Mouse (Mus musculus) lung, postnatal 0 days (tissue): Measurements from ENCODE around the gene Stk10. TPM values are rescaled to one million over a fixed set of nuclear protein-coding genes. Genes with fewer than 3 reads are reported as not detected.
"Not testable (repeated sequence)": the region's sequence is repeated elsewhere in the genome, so short reads cannot be mapped to it uniquely, and the experiment has no call there.

Experiments
- ATAC-seq: fragments of 200-750 bp; cut with Nextera tagmentation; 2 replicates; pipeline ENCODE4 v1.8.0; 2017; ENCODE audit warnings: moderate library complexity
- DNase-seq: peaks from one replicate; pipeline ENCODE4 v3.0.0-alpha.2; 2016; ENCODE audit warnings: low spot score
- H3K27ac ChIP-seq: fragments of 300-500 bp; sonication (generic); 2 replicates; pipeline ENCODE4 v1.5.1; 2014; ENCODE audit warnings: antibody characterized with exemption, mild to moderate bottlenecking, low read length, mixed read lengths
- H3K27me3 ChIP-seq: fragments of 300-500 bp; sonication (generic); replicated peaks from 2 replicates; pipeline ENCODE4 v1.6.1; 2014; ENCODE audit warnings: low read length, mixed read lengths; ENCODE audit not compliant: insufficient read depth
- H3K36me3 ChIP-seq: fragments of 300-500 bp; sonication (generic); 2 replicates; pipeline ENCODE4 v1.6.1; 2014; ENCODE audit warnings: low read length, mixed read lengths; ENCODE audit not compliant: insufficient read depth
- H3K4me1 ChIP-seq: fragments of 300-500 bp; sonication (generic); 2 replicates; pipeline ENCODE4 v1.6.1; 2014; ENCODE audit warnings: antibody characterized with exemption, low read depth, low read length, mixed read lengths; ENCODE audit not compliant: insufficient read depth
- H3K4me2 ChIP-seq: fragments of 300-500 bp; sonication (generic); replicated peaks from 2 replicates; pipeline ENCODE4 v1.6.1; 2014; ENCODE audit warnings: low read depth, mild to moderate bottlenecking, low read length, moderate library complexity, mixed read lengths
- H3K4me3 ChIP-seq: fragments of 300-500 bp; sonication (generic); 2 replicates; pipeline ENCODE4 v1.5.1; 2014; ENCODE audit warnings: low read depth, low read length
- H3K9ac ChIP-seq: fragments of 300-500 bp; sonication (generic); replicated peaks from 2 replicates; pipeline ENCODE4 v1.6.1; 2014; ENCODE audit warnings: low read depth, mild to moderate bottlenecking
- H3K9me3 ChIP-seq: fragments of 300-500 bp; sonication (generic); 2 replicates; pipeline ENCODE4 v1.6.1; 2016; ENCODE audit warnings: low read length, mixed read lengths
- CTCF ChIP-seq: IDR thresholded peaks from 2 replicates; pipeline ENCODE4 v1.5.1; 2016; ENCODE audit warnings: antibody characterized with exemption, mild to moderate bottlenecking
- EP300 ChIP-seq: IDR thresholded peaks from 2 replicates; pipeline ENCODE4 v1.6.1; 2016; ENCODE audit warnings: antibody characterized with exemption, mild to moderate bottlenecking, control low read depth
- WGBS: fragments of 180-500 bp; shearing (Covaris S2); extraction: QIAGEN DNeasy Blood & Tissue Kit; methylation state at CpG from one replicate; pipeline ENCODE4 v1.1.7; 2014; 5-methylcytosine and 5-hydroxymethylcytosine counted together
- polyA plus RNA-seq: library from polyadenylated mRNA; unstranded; fragments of >200 nt; fragmentation: Nextera tagmentation; extraction: Ambion mirVana; gene quantifications from 2 replicates; pipeline ENCODE4 v1.2.1, GENCODE M21; 2015

The Stk10 gene
- polyA plus RNA-seq, 1 experiment from 2014 or later: 1.9 TPM

DNA sequence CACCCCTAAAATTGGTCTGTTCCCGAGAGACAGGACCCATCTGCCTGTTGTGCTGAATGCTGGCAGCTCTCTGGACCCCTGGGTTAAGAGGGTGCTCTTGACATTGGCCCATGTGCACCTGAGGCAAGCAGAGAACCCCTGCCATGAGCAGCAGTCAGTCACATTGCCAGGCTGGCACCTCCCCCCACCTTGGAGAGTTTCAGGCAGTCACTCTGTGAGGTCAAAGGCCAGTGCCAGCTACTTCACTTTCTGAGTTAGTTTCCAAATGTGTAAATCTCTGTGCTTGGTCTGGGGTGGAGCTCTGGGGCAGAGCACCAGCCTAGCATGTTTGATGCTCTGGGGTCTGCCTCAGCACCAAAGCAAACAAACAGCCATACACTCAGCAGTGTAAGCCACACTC, 84.9 kb downstream of the Stk10 start:
- TF ChIP-seq CTCF: no peak
- TF ChIP-seq EP300: no peak
- H3K9ac ChIP-seq: no peak overlapping the region
- no peaks in the 10 kb centered on the region for H3K27me3 ChIP-seq
- DNase-seq: no peak
- H3K4me3 ChIP-seq: no peak overlapping the region
- H3K9me3 ChIP-seq: no peaks in the 10 kb centered on the region
- peaks cover 8% of the 10 kb centered on the region; the same call in 1 of the 2 replicates for H3K4me1 ChIP-seq
- 93% methylated on average over 1 of the region's 1 CpGs for WGBS
- no peak for ATAC-seq
- H3K36me3 ChIP-seq: no peaks in the 10 kb centered on the region
- no peak overlapping the region for H3K4me2 ChIP-seq
- H3K27ac ChIP-seq: no peak overlapping the region

DNA sequence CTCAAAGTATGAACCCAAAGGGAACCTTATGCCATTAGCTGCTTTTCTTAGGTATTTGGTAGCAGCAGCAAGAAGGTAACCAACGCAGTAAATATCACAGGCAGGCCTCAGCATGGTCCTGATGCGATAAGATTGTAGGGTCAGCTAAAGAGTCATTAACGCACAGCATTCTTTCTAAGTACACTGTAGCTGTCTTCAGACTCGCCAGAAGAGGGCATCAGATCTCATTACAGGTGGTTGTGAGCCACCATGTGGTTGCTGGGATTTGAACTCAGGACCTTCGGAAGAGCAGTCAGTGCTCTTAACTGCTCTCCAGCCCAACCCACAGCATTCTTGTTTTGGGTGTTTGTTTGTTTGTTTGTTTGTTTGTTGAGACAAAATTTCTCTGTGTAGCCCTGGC, 85.5 kb downstream of the Stk10 start:
- not testable (repeated sequence) for H3K9ac ChIP-seq, H3K4me3 ChIP-seq, DNase-seq, H3K4me1 ChIP-seq, H3K27ac ChIP-seq, H3K27me3 ChIP-seq, ATAC-seq, H3K9me3 ChIP-seq, H3K4me2 ChIP-seq, H3K36me3 ChIP-seq
- 78% methylated on average over 5 of the region's 5 CpGs for WGBS
- peak; percentile 47 for TF ChIP-seq CTCF

DNA sequence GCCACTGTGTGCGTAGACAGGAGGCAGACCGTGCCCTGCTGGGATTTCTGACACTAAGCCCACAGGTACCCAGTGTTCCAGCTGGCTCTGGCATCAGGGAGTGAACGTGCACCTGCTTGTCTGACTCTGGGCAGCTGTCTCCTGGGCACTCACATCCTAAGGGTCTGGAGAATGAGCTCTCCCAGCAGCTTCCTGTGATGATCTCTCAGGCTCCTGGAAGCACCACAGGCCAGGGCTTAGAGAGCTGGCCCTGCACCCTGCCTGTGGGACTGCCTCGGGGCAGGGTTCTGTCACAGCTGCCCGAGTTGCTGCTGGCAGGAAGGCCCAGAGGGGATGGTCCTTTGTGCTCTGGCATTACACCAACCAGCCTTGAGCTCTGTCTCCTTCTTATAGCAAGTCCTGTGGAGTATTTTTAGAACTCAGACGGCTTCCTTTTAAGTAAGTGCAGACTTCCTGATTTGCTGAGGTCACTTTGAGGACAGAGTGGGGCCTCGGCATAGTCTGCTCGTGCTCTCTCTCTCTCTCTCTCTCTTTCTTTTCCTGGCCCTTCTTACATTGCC, 86.2 kb downstream of the Stk10 start:
- Histone ChIP-seq H3K9me3 (no peaks in the 10 kb centered on the region), H3K4me1 (peaks cover 8% of the 10 kb centered on the region; the same call in 1 of the 2 replicates), H3K9ac (no peak overlapping the region), H3K4me3 (no peak overlapping the region), H3K27me3 (no peaks in the 10 kb centered on the region), H3K4me2 (no peak overlapping the region), H3K27ac (peak overlapping the region; percentile 60), H3K36me3 (no peaks in the 10 kb centered on the region)
- DNase-seq: peak; percentile 89
- no peak for TF ChIP-seq CTCF
- TF ChIP-seq EP300: peak; percentile 70
- 18% methylated on average over 8 of the region's 8 CpGs for WGBS
- peak; percentile 91 for ATAC-seq

DNA sequence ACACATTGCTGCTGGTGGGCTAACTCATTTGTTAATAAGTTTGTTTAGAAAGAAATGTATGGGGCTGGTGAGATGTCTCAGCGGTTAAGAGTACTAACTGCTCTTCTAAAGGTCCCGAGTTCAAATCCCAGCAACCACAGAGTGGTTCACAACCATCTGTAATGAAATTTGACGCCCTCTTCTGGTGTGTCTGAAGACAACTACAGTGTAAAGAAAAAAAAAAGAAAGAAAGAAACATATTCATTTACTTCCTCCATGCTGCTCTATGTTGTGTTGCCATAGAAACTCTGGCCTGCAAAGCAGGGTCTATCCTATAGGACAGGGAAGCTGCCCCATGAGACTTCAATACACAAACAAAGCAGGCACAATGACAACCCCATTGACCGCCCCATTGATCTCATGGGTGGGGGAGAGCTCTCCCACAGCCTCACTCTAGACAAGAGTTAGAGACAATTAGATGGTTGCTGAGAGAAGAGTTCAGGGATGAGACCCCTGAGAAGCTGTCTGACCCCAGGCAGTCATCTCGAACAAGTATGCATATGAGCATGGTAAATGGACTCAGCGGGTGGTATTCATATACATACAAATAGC, 86.9 kb downstream of the Stk10 start:
- Histone ChIP-seq H3K36me3 (no peaks in the 10 kb centered on the region), H3K4me1 (peaks cover 8% of the 10 kb centered on the region; the same call in 1 of the 2 replicates), H3K4me3 (no peak overlapping the region), H3K4me2 (no peak overlapping the region), H3K9ac (no peak overlapping the region), H3K27ac (0 out of 2 replicates have a peak overlapping the region, but pooled peaks have one; percentile 5), H3K9me3 (no peaks in the 10 kb centered on the region), H3K27me3 (no peaks in the 10 kb centered on the region)
- TF ChIP-seq EP300: no peak
- no peak for TF ChIP-seq CTCF
- ATAC-seq (no peak), DNase-seq (no peak)
- 74% methylated on average over 6 of the region's 6 CpGs for WGBS

DNA sequence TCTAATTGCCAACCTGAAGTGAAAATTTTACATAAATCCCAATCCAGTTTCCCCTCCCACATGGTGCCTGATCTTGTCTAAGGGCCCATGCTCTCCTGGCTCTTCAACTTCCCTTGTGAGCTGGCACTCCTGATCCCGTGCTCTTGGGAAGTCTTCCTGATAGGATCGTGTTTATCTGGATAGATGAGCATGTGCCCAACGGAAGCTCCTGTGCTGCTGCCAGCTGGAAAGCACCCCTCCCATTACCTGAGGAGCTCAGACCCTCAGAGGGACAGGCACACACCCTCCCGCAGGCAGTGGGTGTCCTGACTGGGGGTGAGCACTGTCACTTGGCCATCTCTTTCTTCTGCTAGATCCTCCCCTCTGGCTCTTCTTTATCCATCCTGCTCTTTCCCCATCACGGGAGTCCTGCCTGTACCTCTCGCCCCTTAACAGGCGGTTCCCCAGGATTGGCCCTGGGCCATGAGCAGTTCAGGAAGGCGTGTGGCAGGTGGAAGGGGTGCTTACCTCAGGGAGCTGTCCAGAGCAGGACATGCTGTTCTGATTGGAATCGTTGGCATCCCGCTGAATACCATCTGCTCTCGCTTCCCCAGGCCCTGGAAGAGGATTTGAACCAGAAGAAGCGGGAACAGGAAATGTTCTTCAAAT, 88.8 kb downstream of the Stk10 start:
- Histone ChIP-seq H3K4me1 (peaks cover 8% of the 10 kb centered on the region; the same call in 1 of the 2 replicates), H3K4me2 (no peak overlapping the region), H3K36me3 (no peaks in the 10 kb centered on the region), H3K9ac (no peak overlapping the region), H3K27me3 (no peaks in the 10 kb centered on the region), H3K27ac (no peak overlapping the region), H3K9me3 (no peaks in the 10 kb centered on the region), H3K4me3 (no peak overlapping the region)
- 61% methylated on average over 12 of the region's 12 CpGs for WGBS
- ATAC-seq (no peak), DNase-seq (no peak)
- TF ChIP-seq CTCF: no peak
- TF ChIP-seq EP300: no peak

DNA sequence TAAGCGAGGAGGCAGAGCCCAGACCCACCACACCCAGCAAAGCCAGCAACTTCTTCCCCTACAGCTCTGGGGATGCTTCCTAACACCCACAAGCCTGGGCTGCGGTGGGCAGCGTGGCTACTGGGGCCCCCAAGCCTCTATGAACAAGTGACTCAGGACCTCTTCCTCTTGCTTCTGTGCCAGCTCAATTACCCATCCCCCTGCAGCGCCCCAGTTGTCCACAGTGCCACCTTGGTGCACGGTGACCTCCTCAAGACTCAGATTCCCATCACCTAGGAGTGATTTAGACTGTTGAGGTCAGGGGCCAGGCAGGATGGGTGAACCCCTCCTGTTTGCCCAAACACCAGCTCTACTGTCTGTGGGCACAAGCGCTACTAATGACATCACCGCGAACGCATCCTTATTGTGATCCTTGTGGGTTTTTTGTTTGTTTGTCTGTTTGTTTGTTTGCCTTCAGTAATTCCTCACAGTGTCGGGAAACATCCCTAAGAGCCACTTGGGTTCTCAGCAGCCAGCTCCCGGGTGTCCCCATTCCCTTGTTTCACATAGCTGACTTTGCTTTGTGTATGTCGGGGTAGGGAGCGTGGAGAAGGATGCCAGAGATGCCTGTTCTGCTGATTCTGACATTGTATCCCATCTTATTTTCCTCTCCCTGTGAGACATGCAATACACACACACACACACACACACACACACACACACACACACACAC, 89.5 kb downstream of the Stk10 start:
- no peak for ATAC-seq
- DNase-seq: no peak
- TF ChIP-seq CTCF (no peak), EP300 (no peak)
- H3K9me3 ChIP-seq: no peaks in the 10 kb centered on the region
- H3K27me3 ChIP-seq: no peaks in the 10 kb centered on the region
- H3K4me2 ChIP-seq: no peak overlapping the region
- H3K27ac ChIP-seq: no peak overlapping the region
- no peak overlapping the region for H3K9ac ChIP-seq
- peaks cover 8% of the 10 kb centered on the region; the same call in 1 of the 2 replicates for H3K4me1 ChIP-seq
- no peaks in the 10 kb centered on the region for H3K36me3 ChIP-seq
- no peak overlapping the region for H3K4me3 ChIP-seq
- 82% methylated on average over 13 of the region's 13 CpGs for WGBS
